Mouse (Mus musculus) bone marrow, adult 2 months (tissue): ENCODE measurements at regions not wholly inside any gene's neighbourhood (a gene's known extent, or its start where the extent isn't known, plus 50 kb on each side); places are given as distances from the start of the nearest gene placed in this dataset.

Experiments
- CTCF ChIP-seq: fragments of 200-500 bp; IDR thresholded peaks from 2 replicates; pipeline ENCODE4 v1.5.1; 2011; ENCODE audit warnings: low read length, control low read depth; ENCODE audit not compliant: control insufficient read depth, insufficient read depth
- POLR2A ChIP-seq: fragments of 200-500 bp; IDR thresholded peaks from 2 replicates; pipeline ENCODE4 v1.6.1; 2011; ENCODE audit warnings: low read depth, mild to moderate bottlenecking, control low read depth, low read length, borderline replicate concordance; ENCODE audit not compliant: control insufficient read depth

DNA sequence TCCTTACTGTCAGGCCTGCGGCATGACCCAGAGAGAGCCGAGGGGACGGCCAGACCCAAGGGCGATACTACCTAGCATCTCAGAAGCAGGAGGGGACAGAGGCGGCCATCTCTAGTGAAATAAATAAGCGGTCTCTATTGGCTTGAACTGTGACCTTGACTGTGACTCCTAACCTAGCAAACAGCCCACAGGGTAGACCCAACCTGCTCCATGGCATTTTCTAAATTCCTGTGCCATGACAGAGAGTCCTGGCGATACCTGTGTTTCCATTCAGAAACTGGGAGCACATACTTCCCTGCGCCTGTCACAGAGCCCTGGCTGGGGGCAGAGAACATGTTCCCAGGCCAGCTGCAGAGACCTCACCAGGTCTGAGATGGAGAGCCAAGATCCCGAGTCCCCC is 292.3 kb downstream of the Sox9 start:
- TF ChIP-seq CTCF (no peak), POLR2A (no peak)
